Mouse (Mus musculus) erythroblast, adult 5-6 weeks (primary cell): ENCODE measurements at regions not wholly inside any gene's neighbourhood (a gene's known extent, or its start where the extent isn't known, plus 50 kb on each side); places are given as distances from the start of the nearest gene placed in this dataset.

ENCODE experiments used
- ATAC-seq: replicated peaks from 2 replicates; pipeline ENCODE4 v1.8.0; 2016; ENCODE audit warnings: moderate number of reproducible peaks, mild to moderate bottlenecking, moderate TSS enrichment, inconsistent platforms; ENCODE audit not compliant: poor library complexity, low FRiP score, severe bottlenecking

DNA sequence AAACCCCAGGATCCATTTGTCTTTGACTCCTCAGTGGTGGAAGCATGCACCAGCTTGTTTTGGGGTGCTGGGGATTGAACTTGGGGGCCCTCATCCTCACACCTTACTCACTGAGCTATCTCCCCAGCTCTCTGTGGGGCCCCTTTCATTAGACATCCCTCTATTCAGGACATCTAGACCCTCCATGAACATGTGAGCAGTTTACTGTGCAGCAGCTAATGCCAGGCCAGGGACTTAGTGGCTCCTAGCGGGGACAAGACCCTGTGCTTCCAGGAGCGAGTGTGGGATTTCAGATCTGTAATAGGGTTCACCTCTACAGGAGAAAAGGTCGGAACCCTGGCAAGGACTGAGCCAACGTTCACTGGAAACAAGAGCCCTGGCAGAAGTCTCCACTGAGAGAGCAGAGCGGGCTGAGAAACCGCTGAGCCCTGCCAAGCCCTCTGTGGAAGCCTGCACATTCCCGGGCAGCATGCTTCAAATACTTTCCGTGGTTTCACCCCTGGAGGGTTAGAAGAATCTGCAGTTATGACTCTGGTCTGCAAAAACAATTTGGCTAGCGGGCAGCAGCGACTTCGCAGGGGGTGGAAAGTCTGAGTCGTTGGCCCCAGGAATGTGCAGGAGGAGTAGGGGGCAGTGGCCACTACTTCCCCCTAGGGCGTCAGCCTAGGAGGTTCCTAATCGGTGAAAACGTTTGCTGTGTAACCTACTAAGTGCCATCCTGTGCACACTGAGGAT lies 125.6 kb downstream of the Smad6 start:
- ATAC-seq: no peak

DNA sequence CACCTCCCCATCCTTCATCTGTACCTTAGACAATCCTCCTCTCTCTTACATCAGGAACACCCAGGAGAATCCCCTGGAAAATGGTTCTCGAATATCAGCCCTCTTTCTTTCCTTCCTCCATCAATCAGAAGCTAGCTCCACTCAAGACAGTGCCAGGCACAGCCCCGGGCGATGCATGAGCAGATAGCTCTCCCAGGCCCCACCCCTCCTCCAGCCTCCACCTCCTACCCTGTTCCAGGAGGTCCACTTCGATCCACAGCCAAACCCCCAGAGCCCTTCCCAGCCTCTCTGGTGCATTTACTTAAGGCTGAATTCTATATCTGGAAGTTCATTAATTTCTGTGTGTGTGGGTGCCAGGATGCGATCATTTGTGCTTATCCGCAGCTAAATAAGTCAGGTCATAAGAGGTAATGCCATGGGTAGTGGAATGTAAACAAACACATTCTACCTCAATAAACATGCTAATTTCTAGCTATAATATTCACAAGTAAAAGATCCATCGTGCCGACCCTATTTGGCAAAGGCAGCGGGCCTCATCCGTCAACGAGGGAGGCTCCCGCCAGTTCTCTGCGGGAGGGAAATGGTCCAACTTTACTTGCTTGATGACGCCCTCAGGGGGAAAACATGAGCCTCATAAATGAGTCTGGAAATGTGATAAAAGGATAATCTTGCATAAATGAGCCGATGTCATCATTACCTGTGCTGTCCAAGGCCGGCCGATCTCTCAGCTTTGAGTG lies 129.5 kb downstream of the Smad6 start:
- no peak for ATAC-seq

DNA sequence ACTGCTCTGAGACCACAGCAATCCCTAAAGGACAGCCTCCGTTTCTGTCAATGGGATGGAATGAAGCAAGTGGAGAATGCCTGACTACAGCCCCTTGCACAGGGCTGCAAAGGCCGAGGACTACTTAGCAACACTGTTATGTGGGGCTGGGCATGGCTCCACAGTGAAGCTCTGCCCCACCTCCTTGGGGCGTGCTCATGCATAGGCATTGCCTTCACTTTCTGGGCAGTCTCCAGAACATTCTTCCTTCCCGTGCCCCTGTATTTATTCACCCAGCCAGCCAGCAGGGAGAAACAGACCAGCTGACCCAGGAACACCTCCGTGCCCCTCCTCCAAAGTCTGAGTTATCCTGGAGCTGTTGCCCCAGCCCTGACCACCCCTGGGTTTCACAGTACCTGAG lies 131.1 kb downstream of the Smad6 start:
- ATAC-seq: no peak

DNA sequence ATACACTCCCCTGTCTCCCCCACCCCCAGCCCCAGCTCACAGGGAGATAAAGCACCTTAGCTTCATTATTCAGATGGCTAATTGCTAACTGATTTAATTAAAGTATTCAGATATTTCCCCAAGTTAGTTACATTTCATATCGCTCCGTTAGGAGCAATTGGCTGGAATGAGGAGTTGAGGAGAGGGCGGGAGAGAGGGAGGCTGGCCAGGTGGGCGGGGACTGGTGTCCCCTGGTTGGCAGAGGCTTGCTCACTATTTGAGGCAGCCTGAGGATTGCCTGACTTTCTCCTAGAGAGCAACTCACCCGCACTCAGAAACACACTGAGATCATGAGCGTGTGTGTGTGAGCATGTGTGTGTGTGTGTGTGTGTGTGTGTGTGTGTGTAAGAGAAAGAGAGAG lies 131.8 kb upstream of the Smad3 start:
- no peak for ATAC-seq

DNA sequence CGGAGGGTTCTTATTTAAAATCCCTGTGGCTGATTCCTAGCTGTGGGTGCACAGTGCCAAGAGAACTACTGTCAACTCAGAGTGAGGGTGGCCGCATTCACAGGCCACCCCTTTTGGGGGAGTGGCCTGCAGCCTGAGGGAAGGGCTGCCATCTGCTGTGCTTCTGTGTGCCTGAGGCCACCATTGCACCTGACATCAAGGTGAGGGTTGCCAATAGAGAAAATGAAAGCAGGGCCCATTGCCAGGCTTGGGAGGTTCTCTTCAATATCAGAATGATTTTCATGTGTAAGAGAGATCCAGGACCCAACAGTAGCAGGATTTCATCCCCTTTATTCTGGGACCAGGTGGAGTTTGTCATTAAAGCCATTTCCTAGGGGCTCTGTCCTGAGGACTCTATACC lies 127.2 kb upstream of the Smad3 start:
- ATAC-seq: no peak

DNA sequence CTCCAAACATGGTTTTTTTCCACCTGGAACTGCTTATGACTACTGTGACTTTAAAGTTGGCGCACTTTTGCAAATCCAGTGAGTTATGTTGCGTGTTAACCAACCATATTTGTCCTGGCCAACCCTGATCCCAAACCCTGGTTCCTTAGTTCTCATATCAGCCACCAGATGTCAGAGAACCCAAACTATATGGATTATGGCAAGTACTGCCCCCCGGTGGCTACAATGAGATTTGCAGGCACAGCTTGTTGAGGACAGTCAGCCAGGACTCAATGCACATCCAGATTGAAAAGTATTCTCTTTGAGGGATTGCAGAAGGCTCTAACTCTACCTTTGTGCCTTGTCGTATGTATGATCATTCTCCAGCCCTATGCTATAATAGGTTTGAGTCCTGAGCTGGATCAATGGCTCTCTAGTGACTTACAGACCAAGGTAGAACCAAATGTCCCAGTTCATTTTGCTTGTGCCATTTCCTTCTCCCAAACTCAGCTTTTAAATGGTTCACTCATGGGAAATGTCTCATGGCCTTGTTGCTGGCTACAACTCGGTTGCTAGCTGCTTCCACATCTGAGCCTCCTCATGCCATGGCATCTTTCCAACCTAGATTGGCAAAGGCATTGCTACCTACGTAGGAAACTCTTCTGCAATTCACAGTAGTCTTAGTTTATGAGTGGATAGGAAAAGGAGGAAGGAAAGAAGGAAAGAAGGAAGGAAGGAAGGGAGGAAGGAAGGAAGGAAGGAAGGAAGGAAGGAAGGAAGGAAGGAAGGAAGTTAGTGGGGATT lies 126.1 kb upstream of the Smad3 start:
- ATAC-seq: no peak

DNA sequence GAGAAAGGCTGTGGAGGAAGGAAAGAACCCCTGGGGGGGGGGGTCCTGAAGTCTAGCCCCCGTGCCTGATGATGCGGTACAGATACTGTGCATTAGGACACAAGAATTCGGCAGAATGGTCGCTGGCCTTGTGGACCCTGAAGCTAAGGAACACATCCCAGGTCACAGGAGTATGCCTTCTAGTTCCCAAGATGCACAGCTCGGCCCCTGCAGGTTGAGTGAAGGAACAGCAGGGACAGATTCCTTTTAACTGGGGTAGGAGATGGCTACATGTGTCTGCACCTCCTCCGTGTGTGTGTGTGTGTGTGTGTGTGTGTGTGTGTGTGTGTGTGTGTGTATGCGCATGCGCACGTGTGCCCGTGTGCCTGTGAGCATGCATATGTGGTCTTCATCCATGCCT lies 123.9 kb upstream of the Smad3 start:
- no peak for ATAC-seq

DNA sequence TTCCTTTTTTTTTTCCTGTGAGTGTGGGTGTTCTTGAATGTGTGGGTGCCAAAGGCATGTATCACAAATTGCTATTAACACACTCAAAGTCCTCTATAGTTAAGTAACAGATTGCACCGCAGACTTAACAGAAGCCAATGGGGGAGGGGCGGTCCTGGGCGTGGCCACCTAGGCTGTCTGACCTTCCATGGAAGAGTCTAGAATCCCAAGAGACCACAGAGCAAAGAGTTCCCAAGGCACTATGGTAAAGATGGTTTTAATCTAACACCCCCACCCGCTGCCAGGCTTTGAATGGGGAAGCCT lies 123.4 kb upstream of the Smad3 start:
- ATAC-seq: no peak

DNA sequence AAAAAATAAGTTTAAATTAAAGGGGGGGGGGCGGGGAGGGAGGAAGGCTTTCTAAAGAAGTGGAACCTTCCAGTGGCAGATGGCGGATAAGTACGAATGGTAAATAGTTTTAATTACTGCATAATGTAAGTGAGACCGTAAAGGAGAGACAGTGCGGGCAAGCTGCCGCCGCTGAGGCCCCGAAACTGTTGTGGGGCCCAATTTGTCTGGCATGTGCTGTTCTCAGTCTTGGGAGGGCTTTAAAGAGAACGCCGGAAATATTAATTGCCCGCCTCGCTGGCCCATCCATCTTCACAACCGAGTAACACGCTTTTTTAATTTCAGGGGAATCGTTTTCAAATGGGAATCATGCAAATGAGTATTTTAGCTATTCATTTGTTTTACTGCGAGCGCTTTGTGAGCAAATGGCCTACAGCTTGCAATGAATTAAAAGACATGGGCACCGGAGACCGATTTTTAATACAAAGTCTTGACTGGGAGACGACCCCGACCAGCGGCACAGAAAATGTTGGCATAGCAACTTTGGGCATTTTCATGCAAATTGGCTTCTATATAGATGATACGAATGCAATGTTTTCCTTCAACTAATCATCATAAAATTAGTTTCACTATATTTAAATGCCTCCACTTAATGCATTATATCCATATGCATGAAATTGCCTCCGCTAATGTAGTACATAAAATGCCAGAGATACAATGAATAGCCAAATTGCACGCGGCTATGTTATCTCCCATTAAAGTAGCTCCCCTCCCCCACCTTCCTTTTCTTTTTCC lies 122.9 kb upstream of the Smad3 start:
- no peak for ATAC-seq

DNA sequence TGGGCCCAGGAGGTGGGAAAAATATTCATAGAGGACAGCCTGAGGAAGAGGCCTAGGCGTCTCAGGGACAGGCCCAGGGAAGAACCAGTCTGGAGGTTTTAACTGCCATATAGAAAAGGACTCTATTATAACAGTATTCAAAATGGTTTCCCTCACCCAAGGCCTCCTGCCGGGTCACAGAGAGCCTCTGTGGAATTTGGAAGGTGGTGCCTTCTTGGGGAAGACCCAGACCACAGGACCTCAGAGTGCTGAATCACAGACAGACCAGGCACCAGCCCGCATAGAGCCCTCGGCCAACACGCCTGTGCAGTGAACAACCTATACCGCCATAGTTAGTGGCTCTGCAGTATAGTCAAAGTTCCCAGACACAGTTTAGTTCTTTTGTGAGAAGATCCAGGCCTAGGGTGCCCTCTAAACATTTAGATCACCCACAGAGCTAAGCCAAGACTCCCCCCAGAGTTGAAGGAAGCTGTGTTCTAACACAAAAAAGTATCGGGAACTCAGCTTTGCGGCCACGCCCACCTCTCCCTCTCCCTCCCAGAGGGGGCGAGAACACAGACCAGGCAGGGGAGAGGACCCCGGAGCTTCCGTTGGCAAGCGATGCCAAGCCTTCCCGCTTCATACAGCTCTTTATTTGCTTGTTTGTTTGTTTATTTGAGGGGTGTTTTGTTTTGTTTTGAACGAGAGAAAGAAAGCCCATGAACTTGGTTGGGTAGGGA lies 122.1 kb upstream of the Smad3 start:
- no peak for ATAC-seq

DNA sequence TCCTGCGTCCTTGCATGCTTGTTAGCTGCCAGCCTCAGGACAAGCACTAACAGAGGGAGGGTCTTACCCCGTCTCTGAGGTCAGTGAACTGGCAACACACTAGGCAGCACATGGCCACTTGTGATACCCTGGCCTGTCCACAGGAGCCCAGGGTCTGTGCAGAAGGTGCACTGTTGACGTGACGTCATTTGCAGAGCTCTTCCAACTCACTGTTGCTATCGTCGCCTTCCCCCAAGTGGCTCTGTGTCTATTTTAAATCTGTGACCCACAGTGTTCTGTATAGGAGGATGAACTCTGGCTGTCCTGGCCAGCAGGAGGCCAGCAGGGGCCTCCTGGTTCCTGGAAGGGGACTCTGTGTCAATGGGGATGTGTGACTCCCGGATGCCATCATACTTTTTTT lies 120.1 kb upstream of the Smad3 start:
- no peak for ATAC-seq

DNA sequence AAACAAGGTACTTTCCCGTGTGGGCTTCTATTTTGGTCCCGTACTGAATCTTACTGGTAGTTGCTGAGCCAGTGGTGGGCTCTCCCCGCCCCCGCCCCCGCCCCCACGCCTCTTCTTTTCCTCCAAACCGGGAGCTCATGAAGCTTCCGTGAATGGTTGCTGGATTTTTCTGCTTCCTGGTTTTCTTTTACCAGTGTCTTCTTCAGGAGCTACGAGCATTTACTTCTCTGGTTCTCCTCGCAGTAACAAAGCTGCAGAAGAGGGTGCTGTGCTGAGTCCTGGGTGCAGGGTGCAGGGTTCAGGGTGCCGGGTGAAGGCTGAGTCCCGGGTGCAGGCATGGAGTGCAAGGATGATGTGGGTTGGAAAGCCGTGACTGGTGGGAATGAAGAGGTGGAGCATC lies 119.1 kb upstream of the Smad3 start:
- no peak for ATAC-seq

DNA sequence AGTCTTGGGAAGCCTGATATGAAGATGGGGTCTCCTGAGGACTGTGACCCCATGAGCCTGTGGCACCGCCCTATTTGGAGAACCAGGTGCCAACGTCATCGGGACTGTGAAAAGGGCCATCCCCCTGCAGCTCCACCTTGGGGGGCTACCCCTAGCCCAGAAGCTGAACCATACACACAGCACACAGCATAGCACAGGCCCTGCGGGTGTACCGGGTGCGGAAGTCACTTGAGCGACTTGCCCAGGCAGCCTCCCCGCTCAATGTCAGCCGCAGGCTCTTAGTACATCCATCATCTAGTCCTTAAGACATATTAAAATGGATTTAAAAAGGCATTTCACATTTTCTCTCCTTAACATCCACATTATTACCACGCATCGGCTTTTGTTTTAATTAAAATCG lies 118.2 kb upstream of the Smad3 start:
- no peak for ATAC-seq

DNA sequence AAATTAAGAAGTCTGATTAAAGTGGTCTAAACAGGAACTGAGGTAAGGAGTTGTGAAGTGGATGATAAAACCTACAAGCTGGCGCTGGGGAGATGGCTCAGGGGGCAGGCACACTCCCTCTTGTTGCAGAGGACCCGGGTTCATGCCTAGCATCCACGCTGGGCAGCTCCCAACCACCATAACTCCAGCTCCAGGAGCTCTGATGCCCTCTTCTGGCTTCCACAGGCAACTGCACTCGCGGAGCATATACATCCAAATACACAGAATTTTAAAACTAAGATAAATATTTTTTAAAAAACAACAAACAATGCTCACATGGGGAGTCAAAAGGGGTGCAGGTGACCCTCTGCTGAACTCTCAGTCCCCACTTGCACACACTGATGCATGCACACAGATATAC lies 117.4 kb upstream of the Smad3 start:
- ATAC-seq: no peak

DNA sequence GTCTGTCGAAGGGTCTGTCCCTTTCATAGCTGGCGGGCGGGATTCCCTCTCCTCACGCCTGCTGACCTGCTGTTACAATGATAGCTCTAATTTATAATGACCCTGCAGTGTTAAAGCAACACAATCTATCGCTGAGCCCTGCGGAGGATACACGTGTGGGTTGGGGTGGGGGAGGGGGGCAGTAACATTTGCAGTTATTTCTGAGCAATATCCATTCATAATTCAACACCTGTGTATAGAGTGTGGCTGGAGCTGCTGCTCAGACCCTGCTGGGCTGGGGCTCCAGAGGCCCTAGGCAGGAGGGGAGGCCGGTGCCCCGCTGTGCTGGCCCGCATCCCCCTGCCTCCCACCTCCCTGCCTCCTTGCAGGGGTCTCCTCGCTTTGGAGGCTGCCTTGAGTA lies 106.6 kb upstream of the Smad3 start:
- ATAC-seq: no peak

DNA sequence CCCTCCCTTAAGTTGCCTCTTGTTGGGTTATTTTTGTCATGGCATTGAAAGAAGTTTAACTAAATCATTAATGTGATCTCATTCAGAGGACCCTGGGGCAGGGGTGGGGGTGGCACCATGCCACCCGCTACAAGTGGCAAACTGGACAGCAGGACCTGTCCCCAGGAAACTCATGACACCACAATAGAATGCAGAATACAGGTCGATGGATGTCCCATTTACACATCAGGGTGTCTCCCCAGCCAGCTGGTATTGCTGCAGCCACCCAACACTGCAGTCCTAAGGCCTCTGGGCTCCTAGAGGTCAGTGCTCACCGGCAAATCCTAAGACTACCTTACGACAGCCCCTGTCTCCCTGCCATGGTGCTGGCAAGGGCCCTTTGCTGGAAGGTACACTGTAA lies 105.5 kb upstream of the Smad3 start:
- no peak for ATAC-seq

DNA sequence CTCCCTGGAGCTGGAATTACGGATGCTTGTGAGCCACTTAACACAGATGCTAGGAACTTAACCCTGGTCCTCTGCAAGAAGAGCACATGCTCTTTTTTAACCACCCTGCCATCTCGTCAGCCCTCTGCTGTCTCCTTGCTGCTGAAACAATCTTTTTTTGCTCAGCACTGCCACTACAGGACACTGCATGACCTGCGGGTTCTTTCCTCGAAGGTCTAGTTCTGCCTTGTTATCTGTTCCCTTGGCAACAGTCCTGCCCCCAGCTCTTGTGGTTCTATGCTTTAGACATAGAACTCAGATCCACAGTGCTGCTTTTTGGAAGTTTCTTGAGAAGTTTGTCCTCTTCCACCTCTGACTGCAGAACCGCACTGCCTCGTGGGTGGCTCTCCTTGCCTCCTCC lies 104.6 kb upstream of the Smad3 start:
- ATAC-seq: no peak

DNA sequence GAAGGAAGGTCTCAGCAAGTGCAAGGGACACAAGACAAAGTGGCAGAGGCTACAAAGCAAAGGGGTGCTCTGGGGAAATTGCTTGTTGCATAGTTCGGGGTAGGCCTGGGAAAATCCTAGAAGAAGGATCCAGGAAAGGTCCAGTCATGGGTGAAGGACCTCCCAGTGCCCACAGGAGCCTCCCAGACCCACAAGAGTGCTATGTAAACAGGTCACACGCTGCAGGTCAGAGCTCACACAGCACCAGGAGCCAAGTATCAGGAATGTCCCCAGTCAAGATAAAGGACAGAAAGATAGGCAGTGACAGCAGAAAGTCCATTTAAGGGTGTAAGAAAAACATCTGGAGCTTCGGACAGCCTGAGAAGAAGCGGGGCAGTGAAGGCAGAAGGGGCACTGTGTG lies 103.6 kb upstream of the Smad3 start:
- ATAC-seq: no peak

DNA sequence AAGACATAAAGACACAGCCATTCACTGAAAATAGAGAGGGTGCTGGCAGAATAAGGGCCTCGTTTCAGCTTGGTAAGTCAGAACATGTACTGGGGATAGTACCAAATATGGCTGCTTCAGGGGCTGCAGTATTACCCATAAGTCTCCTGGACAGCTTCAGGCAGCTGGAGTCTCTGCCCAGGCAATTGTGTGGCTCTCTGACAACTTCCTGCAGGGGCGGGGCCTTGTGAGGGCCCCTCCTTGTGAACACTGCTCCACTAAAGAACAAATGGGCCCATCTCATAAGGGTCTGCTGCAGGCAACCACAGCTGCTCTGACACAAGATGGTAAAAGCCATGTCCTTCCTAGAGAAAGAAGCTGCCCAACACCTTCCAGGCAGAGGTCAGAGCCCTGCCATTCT lies 102.4 kb upstream of the Smad3 start:
- no peak for ATAC-seq
